Mouse (Mus musculus) heart, postnatal 4 days (tissue): ENCODE measurements around the gene Sirpa. TPM values are rescaled to one million over a fixed set of nuclear protein-coding genes. Genes with fewer than 3 reads are reported as not detected.

Source experiments
- DNase-seq: peaks from one replicate; pipeline ENCODE4 v3.0.0; 2021
- total RNA-seq, 2 experiments: library from RNA; stranded (reverse); gene quantifications; 2 replicates each; pipeline ENCODE4 v1.2.3; 2021

Sirpa gene
- 10 to 100 TPM; 22.4 to 23.0 TPM for total RNA-seq

GRCm38 (mm10) chr2:129592459-129593140 lies at the start of gene Sirpa:
Gene Sirpa (plus strand): TSS chr2:129592835.
- peak; percentile 78 for DNase-seq

DNA sequence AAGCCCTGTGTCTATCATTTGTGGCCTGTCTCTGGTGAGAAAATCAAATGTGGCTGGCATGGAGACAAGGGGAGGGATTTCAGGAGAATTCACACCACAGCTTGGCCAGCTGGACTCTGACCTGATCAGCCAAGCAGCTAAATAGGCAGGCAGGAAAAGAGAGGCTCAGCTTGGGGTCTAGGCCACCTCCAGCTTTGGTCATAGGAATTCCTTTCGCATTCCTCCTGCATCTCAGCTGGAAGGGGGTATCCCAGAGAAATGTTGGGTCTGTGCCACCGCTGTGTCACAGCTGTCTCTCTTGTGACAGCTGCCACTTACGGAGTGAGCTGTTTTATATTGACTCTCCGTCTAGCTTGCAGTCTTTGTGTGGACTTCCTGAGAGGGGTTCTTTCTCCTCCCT lies 48.2 kb upstream of the Sirpa start:
- peak; percentile 16 for DNase-seq

GRCm38 (mm10) chr2:129544919-129545318 lies 47.7 kb upstream of the Sirpa start:
- DNase-seq, result no peak

DNA sequence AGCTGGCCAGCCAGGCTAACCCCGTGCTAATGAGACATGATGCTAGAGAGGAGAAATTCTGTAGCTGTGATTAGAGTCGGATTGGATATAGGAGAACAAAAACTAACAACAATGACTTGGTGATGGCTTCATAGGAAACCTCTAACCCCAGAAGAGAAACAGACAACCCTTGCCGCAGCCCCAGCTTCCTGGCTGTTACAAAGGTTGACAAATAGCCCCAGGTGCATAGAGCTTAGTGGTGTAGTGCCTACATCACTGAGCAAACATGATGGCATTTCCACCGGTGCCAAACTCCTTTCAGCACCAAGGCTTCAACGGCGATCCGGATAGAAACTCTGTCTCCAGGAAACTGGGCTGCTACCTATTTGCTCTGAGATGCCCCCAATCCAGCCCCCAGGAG lies 47.0 kb upstream of the Sirpa start:
- DNase-seq, result peak; percentile 23

DNA sequence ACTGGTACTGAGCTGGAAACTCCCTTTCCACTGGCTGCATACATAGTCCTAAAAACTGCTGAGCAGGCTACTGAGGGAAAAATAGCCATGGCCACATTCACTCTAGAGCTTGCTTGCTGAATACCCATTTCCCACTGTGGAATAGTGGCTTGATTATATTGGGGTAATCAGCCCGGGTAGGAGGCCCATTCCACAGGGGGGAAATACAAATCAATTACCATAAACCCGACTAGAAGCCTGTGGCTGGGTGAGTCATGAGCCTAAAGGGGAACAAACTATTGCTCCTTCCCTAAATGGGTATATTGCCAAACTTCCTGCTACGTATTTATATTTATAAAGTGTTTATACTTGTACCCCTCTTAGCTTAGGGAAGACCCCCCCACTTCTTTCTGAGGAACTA lies 45.9 kb upstream of the Sirpa start:
- DNase-seq, result no peak

DNA sequence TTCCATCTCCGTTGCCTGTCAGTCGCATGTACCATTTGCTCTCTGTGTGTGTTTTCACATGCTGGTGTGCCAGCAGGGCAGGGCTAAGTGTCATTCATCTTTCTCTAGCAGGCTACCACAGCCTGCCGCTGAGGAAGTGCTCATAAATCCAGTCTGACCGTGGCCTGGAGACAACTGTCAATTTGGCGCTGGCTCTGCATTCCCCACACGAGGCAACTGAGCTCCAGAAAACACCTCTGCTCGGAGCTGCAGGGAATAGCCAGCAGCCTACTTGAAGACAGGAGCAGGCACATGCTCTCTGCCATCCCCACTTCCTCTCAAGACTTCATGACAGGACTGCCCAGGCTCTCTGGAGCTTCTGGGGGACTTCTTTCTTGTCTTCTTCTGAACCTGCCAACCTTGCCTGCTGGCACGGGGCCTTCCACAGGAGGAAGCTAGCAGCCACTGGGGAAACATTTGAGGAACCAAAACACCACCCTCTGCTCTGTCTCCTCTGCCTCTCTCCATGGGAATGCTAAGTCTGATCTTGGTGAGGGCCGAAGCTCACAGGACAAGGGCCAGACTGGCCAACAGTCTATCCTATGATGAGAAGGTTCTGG lies 43.0 kb upstream of the Sirpa start:
- DNase-seq, result no peak

DNA sequence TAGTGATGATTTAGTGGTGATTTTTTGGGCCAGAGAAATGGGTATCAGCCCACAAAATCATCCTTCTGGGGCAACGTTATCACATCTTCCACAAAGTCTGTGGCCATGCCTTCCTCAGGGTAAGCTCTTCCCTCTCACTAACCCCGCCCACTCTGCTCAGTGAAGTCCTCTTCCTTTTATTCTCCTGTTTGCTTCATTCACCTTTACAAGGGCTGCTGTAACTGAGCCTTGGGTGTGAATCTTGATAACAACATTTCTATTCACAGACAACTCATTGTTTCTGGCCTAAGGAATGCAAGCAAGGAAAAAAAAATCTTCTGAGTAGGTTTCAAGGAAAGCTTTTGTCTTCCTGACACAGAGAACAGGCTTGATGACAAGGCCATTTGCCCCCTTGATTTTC lies 41.9 kb upstream of the Sirpa start:
- no peak for DNase-seq

DNA sequence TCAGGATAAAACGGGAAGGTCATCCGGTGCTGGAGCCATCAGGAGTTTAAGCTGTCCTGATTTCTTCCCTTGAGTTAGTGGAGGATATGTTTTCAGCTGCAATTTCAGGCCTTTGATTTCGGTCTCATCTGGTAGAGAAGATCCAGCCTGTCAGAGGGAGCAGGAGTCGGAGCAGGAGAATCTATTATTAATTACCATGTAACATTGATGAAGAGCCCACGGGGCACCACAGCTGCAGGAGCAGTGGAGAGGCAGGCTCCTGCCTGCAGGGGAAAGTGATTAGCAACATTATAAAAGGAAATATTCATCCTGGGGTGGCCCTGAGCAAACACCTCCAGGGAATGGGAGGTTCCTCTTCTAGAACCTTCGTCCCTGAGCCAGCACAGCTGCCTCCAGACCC lies 36.6 kb upstream of the Sirpa start:
- no peak for DNase-seq

DNA sequence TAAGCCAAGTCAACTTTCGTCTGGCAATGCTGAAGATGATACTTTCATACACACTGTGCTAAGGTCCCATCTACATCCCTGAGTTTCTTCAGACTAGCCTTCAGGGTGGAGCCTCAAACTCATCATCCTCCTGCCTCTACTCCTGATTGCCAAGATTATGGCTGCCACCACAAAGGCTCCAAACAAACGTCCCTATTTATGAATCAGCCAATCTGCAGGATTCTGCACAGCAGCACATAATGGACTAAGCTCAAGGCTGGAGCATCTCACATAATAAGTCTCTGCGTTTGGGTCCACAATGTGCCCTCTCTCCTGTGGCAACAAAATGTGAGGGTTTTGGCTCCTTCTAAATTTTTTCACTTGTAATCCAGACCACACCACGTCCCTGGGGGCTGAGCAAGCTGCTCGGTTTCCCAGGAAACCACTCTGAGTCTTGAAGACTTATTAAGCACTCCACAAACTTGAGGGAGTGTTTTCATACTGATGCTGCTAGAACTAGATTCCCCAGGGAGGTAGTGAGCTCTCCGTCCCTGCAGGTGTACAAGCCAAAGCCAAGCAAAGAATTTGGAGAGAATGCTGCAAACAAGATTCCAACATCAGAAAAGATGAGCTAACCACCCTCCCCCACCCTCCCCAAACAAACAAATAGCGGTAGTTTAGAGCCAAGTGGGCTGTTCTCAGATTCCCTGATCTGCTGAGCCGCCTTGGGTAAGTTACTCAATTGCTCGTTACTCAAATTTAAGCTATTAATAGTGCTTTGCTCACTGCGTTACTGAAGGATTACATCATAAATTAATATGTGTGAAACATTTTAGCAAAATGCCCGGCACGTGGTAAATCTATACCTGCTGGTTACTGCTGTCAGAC lies 34.4 kb upstream of the Sirpa start:
- peak; percentile 23 for DNase-seq

GRCm38 (mm10) chr2:129558875-129559219 lies 33.8 kb upstream of the Sirpa start:
- no peak for DNase-seq

- DNase-seq, result no peak
Measured at GRCm38 (mm10) chr2:129561796-129562195, 30.8 kb upstream of the Sirpa start.

DNA sequence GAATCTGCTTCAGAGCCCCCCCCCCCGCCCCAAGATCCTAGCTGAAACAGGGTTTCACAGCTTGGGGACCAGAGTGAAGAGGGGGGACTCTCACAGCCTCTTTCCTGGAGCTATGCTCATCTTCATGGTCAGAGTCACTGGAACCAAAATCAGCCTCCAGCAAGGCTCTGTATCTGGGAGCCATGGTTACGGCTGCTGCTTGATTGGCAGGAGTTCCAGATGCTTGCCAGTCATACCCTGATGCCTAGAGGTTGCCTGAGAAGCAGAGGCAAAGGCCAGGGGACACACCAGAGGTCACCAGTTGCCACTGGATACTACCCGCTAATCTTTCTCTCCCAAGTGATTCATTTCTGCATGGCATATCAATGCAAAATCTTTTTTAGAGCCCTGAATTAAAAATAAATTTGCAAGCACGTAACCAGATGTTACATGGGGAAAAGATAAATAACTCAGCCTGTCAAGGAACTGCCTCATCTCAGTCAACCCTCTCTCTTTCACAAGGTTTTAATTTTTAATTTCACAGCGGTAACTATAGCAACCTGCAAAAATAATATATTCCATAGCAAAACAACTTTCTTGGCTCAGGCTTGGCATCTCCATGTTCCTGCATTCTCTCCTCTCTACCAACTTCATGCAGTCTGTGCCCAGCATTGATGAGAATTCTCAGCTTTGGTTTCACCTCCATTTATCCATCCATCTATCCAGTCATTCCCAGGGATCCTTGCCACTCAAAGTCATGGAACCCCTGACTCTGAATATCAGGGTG lies 28.5 kb upstream of the Sirpa start:
- DNase-seq, result no peak

- DNase-seq, result no peak
Measured at GRCm38 (mm10) chr2:129569120-129569519, 23.5 kb upstream of the Sirpa start.

DNA sequence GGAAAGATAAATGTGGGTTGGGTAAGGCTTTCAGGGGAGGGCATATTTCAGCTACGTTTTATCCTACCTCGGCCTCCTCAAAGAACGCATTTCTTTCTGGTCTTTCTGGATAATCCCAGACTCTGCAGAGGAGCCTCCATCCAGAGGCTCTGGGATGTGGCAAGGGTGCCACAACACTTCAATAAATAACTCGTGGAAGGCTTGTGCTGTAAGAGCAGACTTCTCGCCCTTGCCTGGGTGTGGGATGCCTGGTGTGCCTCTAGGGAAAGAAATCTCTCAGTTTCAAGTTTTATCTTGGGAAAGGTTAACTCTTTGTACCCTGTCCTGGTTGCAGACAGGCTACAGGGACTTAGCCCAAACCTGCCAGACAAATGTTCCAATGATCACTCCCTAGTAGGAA lies 23.1 kb upstream of the Sirpa start:
- DNase-seq, result no peak

- no peak for DNase-seq
Measured at GRCm38 (mm10) chr2:129573701-129574273, 18.8 kb upstream of the Sirpa start.

GRCm38 (mm10) chr2:129574395-129575046 lies 18.1 kb upstream of the Sirpa start:
- DNase-seq, result no peak

DNA sequence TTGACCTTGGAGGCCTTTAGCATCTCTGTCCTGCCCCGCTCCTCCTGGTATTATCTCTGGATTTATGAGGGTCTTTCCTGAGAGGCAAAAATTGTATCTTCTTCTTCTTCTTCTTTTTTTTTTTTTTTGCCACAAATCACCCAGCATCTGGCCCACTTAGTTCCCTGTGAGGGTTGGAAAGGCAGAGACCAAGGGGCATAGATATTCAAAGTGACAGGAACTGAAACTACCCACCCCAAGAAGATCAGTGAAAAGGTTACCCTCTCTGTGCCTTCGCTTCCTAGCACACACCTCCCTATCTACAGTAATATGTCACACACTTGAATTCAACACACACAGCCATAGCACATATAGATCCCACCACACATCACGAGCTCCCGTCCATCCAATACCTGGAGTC lies 17.5 kb upstream of the Sirpa start:
- DNase-seq, result no peak

DNA sequence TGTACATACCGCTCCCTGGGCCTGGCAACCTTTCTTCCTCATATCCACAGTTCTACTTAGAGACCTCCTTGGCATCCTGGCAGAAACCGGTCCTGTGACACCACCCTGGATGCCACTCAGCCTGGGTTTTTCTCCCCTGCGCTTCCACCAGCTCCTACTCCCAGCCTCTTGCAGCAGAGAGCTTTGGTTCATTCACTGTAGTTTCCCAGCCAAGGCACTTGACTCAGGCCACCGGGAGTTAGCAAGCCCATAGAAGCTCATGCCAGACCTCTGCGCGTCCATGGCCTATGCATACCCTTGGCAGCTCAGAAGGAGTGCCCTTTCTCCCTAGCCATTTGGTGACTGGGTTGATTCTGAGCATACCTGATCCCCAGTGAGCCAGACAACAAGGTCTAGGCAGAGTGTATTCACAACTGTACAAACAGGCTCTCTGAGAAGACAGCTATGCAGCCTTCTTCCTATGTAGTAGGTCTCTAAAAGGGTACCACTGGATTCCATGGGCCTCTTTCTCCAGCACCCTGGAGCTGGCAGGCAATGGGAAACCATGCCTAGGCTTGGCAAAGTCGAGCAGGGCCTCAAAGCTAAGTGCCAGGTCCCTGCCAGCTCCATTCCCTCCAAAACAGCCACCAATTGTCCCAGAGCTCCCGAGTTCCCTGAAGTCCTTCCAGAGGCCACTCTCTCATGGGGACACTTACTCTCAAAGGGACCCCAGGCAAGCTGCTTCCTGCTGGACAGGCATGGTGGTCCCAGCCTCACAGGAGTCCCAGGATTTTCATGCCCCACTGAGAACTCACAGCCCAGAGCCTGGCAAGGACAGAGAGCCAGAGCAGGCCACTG lies 15.8 kb upstream of the Sirpa start:
- no peak for DNase-seq

DNA sequence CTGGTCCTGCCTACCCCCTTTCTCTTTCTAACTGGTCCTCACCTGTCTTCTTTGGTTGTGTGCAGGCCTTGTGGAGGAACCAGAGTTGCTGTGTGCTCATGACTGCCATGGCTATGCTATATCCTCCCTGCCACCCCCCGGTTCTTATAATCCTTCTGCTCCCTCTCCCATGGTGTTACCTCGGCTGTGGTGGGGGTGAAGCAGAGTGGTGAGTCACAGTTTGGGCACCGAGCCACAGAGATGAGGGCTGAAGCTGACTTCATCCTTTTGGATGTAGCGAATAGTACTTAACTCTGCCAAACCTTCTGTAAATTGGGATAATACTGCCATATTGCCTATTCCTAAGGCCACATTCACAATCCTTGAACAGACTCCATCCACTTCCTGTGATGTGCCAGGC lies 12.0 kb upstream of the Sirpa start:
- DNase-seq, result peak; percentile 50

GRCm38 (mm10) chr2:129581826-129582225 lies 10.8 kb upstream of the Sirpa start:
- DNase-seq, result no peak

DNA sequence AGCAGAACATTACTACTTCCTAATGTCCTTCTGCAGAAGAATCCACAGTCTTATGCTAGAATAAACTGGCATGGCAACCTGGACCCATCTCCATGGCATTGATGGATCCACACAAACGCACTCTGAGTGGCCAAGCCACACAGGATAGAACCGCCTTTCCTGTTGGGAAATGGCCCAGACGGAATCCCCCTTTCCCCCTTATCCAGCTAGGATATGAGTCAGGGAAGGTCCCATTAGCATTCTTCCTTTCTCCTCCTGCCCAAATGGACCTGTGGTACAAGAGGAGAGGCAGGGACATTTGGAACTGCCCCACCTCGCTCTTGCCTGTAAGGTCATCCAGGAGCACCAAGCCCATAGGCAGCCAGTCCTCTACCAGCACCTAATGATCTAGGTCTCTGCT lies 10.4 kb upstream of the Sirpa start:
- DNase-seq, result no peak
